Mouse (Mus musculus) cerebellum, adult 8-10 months (tissue): ENCODE results near the gene Slc16a3.

ENCODE experiments used
- DNase-seq: peaks from one replicate; pipeline ENCODE4 v3.0.0; 2022

Slc16a3 gene

DNA sequence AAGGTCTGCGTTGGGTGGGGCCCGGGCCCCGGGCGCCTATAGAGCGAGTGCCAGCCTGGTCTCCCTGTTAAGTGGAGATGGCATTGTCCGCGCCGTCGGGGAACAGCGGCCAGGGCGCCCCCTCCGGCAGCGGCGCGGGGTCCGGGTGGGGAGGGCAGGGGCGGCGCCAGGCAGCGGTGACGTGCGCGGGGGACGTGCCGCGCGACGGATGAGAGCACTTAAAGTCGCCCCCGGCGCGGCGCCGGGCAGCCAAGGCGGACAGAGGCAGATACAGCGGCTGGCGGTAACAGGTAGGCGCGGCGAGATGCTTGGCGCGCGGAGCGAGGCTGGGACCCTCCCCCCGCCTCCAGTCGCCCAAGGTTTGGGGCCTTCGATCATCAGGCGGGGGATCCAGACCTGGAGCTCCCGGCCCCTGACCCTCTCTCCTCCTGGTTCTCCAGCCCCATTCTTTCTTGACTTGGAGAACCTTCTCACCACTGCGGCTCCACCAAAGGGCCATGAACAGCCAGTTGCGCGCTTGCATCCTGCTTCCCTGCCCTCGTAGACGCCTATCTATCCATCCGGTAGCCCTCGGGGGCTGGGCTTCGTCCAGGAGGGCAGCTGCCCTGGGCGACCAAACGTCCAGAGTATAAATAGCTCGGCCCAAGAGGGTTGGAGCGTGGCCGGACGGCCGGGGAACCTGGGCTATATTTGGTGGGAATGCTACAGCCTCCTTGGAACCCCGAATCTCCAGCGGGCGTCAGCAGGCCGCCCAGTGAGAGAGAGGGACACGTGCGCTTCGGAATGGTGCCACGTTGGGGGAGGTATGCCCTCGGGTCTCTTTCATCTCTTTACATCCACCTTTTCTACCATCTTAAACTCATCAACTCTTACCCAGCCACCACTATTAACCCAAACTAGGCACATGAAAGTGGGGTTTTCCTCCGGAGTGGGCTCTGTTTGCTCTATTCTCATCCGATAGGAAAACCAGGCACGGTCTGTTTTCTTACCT, 876 bp downstream of the Slc16a3 start:
- no peak for DNase-seq

DNA sequence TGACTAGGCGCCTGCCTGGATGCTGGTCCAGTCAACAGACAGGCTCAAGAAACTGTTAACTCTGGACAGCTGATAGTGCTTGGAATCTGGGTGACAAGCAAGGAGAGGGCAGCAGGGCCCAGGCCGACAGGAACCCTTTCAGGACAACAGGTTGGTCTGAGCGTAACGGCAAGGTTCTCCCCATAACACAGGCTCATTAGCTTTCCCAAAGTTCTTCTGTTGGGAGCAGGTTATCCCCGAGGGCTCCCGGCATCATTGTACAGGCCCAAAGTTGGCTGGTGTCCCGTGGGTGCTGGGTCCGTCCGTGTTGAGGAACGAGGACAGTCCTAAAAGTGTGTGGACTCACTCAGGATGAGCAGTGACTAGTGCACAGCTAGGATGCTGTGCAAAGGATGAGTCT, 1.6 kb downstream of the Slc16a3 start:
- no peak for DNase-seq

DNA sequence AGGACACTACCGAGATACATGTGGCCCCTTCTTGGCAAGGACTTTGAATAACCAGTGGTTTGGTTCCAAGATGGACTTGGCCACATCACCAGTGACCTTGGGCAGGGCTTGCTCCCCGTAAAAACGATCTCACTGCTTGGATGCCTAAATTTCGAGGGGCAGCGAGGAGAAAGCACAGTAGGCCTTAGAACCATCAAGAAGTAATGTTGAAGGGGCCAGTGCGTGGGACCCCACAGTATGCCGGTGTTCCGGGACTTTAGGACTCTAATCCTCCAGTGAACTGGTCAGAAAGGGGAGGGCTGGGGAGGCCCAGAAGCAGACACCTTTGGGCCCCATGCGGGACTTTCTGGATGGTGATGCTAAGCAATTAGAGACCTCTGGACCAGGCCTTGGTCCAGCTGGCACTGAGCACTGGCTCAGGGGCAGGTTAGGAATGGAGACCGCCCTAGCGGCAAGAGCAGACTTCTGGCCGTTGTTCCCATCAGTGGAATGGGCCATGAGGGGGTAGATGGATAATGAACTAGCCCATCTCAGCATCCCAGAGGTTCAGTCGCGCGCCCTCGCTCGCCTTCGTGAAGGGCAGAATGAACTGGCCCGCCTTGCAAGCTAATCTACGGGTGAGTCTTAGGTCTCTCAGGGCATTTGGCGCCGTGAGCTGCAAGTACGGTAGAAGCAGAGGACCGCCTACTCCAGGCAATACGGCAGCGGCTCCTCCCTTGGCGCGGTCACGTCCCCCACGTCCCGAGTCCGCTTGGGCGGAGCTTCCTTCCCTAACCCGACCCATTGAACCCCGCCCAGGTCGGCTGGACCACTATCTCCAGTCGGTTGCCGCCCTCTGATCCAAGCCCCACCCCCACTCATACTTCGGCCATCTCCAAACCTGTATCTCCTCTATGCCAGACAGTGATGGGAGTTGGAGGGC, 2.3 kb downstream of the Slc16a3 start:
- DNase-seq, result peak; percentile 81

- no peak for DNase-seq
These were observed 3.0 kb downstream of the Slc16a3 start for GRCm38 (mm10) chr11:120951237-120951636.

DNA sequence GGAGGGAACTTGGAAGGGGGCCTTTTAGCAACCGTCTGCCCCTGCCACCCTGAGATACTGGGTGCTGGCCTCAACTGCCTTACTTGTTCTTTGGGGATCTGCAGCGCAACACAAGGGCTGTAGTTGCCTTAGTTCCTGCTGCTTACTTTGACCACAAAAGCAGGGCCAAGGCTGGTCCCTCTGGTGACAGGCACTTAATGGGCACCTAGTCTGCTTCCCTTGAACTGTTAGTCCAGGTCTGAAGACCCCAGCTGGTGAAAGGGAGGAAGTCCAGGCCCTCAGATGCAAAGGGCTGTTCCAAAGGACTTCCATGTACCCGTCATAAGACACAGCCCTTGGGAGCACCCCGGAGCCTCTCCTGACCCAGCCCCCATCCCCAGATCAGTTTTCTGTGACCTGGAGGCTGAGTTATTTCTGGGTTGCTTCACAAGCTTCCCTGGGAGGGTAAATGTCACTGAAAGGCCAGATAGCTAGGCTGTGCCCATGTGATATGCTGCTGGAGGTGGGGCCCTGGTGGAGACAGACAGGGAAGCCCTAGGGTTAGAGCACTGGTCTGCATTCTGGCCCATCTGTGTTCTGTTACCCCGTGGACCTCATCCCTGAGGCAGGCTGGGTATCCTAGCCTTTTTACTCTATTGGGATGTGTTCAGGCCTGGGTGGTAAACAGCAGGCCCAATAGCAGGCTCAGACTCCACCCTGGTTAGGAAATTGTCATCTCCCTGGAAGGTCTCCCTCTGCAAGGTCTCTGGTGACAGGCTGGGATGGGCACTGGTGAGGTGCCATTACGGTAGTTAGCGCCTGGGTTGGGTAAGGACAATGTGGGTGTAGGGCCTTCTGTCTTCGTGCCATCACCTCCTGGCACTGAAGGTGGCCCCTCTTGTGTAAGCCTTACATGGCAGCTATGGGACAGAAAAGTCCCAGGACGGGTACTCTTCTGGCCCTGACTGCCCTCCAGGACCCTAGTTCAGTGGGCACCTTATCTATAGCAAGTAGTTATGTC, 3.8 kb downstream of the Slc16a3 start:
- DNase-seq, result no peak

DNA sequence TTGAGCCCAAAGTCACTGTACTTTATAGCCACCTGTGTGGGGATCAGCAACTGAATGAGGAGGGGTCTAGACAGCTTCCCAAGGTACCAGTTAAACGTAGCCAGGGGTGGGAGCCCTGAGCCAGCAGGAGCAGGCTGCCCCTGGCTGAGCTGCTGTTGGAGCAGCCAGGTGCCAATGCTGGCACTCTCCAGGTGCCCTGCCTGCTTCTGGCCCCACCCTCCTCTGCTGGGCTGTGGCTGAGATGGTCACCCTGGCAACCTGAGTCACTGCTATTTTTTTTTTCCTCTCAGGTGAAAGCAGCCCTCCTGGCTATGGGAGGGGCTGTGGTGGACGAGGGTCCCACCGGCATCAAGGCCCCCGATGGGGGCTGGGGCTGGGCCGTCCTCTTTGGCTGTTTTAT, 6.7 kb downstream of the Slc16a3 start:
- DNase-seq, result no peak

GRCm38 (mm10) chr11:120955701-120956100, 7.4 kb downstream of the Slc16a3 start:
- no peak for DNase-seq

DNA sequence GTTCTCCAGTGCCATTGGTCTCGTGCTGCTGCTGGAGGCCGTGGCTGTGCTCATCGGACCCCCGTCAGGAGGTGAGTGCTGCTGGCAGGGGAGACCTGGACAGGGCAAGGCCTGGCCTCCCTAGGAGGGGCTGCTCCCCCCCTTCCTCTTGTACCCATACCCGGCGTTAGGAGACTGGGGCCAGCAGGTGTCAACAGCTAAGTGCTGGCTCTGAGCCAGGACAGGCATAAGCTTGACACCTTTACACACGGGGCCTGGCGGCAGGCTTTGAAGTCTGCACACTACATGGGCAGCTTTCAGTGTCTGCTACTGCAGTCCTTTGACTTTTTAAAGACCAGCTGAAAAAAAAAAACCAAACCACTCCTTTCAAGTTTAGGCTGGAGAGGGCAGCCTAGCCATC, 8.8 kb downstream of the Slc16a3 start:
- DNase-seq, result no peak

DNA sequence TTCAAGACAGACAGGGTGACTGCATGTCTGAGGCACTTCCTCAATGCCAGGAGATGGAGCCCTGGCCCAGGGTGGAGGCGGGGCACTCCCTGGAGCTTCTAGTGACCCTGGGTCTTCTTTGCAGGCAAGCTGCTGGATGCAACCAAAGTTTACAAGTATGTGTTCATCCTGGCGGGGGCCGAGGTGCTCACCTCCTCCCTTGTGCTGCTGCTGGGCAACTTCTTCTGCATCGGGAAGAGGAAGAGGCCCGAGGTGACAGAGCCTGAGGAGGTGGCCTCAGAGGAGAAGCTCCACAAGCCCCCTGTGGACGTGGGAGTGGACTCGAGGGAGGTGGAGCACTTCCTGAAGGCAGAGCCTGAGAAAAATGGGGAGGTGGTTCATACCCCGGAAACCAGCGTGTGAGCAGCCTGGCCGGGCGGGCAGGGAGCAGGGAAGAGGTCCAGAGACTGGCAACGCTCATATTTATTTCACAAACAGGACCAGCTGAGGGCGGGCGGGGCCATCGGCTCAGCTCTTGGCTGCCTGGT, 9.5 kb downstream of the Slc16a3 start:
- no peak for DNase-seq

DNA sequence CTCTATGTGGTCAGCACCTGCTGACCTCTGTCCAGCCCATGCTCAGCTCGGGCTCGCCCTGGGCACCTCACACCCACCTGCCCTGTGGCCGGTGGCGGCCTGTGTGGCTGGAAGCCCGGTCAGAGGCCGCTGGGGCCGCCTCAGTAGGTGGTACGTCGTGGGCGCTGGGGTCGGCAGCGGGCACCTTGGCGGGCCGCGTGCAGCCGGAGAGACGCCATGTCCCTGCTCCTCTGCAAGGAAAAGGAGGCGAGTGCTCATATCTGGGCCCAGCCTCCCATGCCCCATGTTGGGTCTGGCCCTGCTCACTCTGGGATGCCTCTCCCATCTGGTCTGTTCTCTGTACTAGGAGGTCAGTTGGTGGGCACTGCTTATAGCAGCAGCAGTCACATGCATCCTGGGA, 10.8 kb downstream of the Slc16a3 start:
- DNase-seq, result no peak

GRCm38 (mm10) chr11:120959564-120959963, 11.3 kb downstream of the Slc16a3 start:
- no peak for DNase-seq

DNA sequence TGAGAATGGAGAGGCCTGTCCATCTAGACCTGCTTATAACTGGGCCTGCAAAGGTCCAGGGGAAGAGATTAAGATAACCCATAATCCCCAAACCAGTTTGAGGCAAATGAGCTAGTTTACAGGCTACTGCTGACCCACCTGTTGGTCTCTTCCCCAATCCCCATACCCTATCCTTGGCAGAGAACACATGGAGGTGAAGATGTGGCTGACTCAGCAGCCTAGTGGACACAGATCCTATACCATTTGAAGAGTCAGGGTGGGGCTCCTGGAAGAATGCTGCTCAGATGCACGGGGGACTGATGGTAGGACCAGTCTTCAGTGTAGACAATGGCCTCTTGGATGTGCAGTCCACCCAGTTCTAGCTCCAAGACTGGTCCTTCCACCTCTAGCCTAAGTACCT, 12.0 kb downstream of the Slc16a3 start:
- DNase-seq, result no peak

GRCm38 (mm10) chr11:120961594-120961993, 13.3 kb downstream of the Slc16a3 start:
- no peak for DNase-seq

GRCm38 (mm10) chr11:120962050-120962771, 13.9 kb downstream of the Slc16a3 start:
- DNase-seq, result no peak

GRCm38 (mm10) chr11:120962909-120963308, 14.6 kb downstream of the Slc16a3 start:
- DNase-seq, result no peak

GRCm38 (mm10) chr11:120964195-120965157, 16.2 kb downstream of the Slc16a3 start:
- no peak for DNase-seq

- DNase-seq, result no peak
These were observed 17.3 kb downstream of the Slc16a3 start for GRCm38 (mm10) chr11:120965587-120965986.

DNA sequence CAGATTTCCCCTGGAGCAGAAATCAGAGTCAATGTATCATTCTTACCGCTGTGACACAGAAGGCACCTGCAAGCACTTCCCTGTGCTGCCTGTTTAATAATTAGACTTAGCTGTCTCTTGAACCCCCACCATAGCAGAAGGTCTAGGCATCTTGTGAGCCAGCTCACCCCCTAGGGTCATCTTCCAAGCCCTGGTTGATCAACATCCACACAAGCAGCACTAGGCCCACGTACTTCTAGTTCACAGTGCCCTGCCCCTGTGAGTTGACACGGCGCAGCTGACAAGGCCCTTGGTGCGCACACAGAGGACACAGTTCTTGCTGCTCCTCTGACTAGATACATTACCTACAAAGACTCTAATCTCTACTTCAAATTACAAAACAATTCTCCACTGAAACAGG, 21.5 kb downstream of the Slc16a3 start:
- no peak for DNase-seq

DNA sequence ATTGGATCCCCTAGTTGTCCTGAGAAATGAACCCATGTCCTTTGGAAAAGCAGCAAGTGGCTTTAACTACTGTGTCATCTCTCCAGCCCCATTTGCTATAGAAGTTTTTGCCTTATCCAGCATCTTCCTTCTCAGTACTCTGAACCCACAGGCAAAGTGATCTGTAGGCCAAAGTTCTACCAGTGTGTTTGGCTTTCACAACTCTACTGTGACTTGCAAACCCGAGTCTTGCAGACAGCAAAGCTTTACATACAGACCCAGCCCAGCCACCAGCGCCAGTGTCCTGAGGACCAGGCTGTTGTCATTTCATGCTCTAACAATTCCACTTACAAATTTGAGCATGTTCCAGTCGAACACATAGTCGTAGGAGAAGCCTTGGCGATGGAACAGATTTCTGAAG, 23.0 kb downstream of the Slc16a3 start:
- DNase-seq, result no peak

DNA sequence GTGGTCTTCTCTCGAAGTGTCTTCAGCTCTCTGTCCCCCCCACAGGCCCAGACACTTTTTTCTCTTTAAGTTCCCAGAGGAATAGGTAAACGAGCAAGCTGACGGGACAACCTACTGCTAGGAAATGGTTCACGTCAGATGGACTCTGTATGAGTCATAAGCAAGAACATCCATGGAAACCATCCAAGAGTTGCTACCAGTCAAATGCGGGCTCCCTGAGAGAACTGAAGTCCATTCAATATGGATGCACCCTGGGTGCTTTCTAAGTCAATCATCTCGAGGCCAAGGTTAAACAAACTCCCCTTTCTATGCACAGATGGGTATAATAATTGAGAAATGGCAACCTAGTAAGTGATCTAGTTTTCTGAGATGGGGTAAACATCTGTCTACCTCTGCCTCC, 25.0 kb downstream of the Slc16a3 start:
- DNase-seq, result no peak
